Mouse (Mus musculus) small intestine, adult 2 months (tissue): ENCODE measurements around the gene Elf3. TPM values are rescaled to one million over a fixed set of nuclear protein-coding genes. Genes with fewer than 3 reads are reported as not detected.
"Not testable (repeated sequence)": the region's sequence is repeated elsewhere in the genome, so short reads cannot be mapped to it uniquely, and the experiment has no call there.

Experiments used
- H3K27ac ChIP-seq: fragments of 200-500 bp; 2 replicates; pipeline ENCODE4 v1.5.1; 2012; ENCODE audit warnings: low read depth, low read length, control low read depth, inconsistent platforms; ENCODE audit not compliant: insufficient read depth
- H3K27me3 ChIP-seq: fragments of 200-500 bp; 2 replicates; pipeline ENCODE4 v1.6.1; 2012; ENCODE audit warnings: mild to moderate bottlenecking, moderate library complexity, low read length, inconsistent platforms; ENCODE audit not compliant: control insufficient read depth, insufficient read depth
- H3K36me3 ChIP-seq: fragments of 200-500 bp; 2 replicates; pipeline ENCODE4 v1.6.1; 2012; ENCODE audit warnings: mild to moderate bottlenecking, low read length, control low read depth, inconsistent platforms; ENCODE audit not compliant: control insufficient read depth, insufficient read depth
- H3K4me1 ChIP-seq: fragments of 200-500 bp; 2 replicates; pipeline ENCODE4 v1.6.1; 2012; ENCODE audit warnings: low read length, inconsistent platforms, mixed read lengths; ENCODE audit not compliant: control insufficient read depth, insufficient read depth, insufficient read length
- H3K4me3 ChIP-seq: fragments of 200-500 bp; 2 replicates; pipeline ENCODE4 v1.5.1; 2012; ENCODE audit warnings: low read depth, mild to moderate bottlenecking, control low read depth, inconsistent platforms, low read length, moderate library complexity
- CTCF ChIP-seq: fragments of 200-500 bp; IDR thresholded peaks from 2 replicates; pipeline ENCODE4 v1.5.1; 2012; ENCODE audit warnings: low read depth, mild to moderate bottlenecking, control low read depth, inconsistent platforms, low read length, moderate library complexity, mixed read lengths; ENCODE audit not compliant: insufficient replicate concordance, insufficient read length; ENCODE audit errors: extremely low read depth
- POLR2A ChIP-seq: fragments of 200-500 bp; IDR thresholded peaks from 2 replicates; pipeline ENCODE4 v1.6.1; 2012; ENCODE audit warnings: low read depth, mild to moderate bottlenecking, control low read depth, inconsistent platforms, low read length, moderate library complexity
- WGBS: fragments of 180-500 bp; shearing (Covaris S2); methylation state at CpG from one replicate; pipeline ENCODE4 v1.1.7; 2018; 5-methylcytosine and 5-hydroxymethylcytosine counted together
- polyA plus RNA-seq: library from polyadenylated mRNA; depleted of rRNA; stranded (reverse); fragments of >200 nt; gene quantifications from 2 replicates; pipeline ENCODE4 v1.2.3, GENCODE M21; 2012

Gene Elf3
- polyA plus RNA-seq, 1 experiment: 185 TPM

GRCm38 (mm10) chr1:135237131-135237851 is 21.1 kb downstream of the Elf3 start:
- H3K4me3 ChIP-seq: no peak overlapping the region
- H3K36me3 ChIP-seq: no peaks in the 10 kb centered on the region
- TF ChIP-seq POLR2A: no peak
- no peak for TF ChIP-seq CTCF
- H3K27ac ChIP-seq: peak overlapping the region; percentile 78
- no peaks in the 10 kb centered on the region for H3K27me3 ChIP-seq
- H3K4me1 ChIP-seq: peaks cover 21% of the 10 kb centered on the region
- WGBS: 39% methylated on average over 12 of the region's 12 CpGs

- WGBS: 33% methylated on average over 12 of the region's 12 CpGs
- no peak for TF ChIP-seq CTCF
- TF ChIP-seq POLR2A: no peak
- Histone ChIP-seq H3K27me3 (no peaks in the 10 kb centered on the region), H3K4me3 (peak overlapping the region; percentile 54), H3K27ac (peak overlapping the region; percentile 92), H3K36me3 (no peaks in the 10 kb centered on the region), H3K4me1 (peaks cover 21% of the 10 kb centered on the region)
These were observed 23.6 kb downstream of the Elf3 start for GRCm38 (mm10) chr1:135234771-135235170.

GRCm38 (mm10) chr1:135233961-135234360 is 24.4 kb downstream of the Elf3 start:
- no peaks in the 10 kb centered on the region for H3K27me3 ChIP-seq
- no peak overlapping the region for H3K4me3 ChIP-seq
- H3K36me3 ChIP-seq: no peaks in the 10 kb centered on the region
- no peak for TF ChIP-seq POLR2A
- no peak for TF ChIP-seq CTCF
- H3K4me1 ChIP-seq: peaks cover 21% of the 10 kb centered on the region
- WGBS: 31% methylated on average over 6 of the region's 6 CpGs
- peak overlapping the region; percentile 92 for H3K27ac ChIP-seq

- H3K27ac ChIP-seq, H3K27me3 ChIP-seq, H3K4me3 ChIP-seq, H3K36me3 ChIP-seq: not testable (repeated sequence)
- WGBS: 89% methylated on average over 20 of the region's 20 CpGs
- peaks cover 31% of the 10 kb centered on the region; the same call in 1 of the 2 replicates for H3K4me1 ChIP-seq
These were observed 26.5 kb downstream of the Elf3 start for GRCm38 (mm10) chr1:135231878-135232277.

- WGBS: 22% methylated on average over 13 of the region's 13 CpGs
- Histone ChIP-seq H3K4me3 (no peak overlapping the region), H3K27me3 (no peaks in the 10 kb centered on the region), H3K36me3 (no peaks in the 10 kb centered on the region), H3K4me1 (peaks cover 36% of the 10 kb centered on the region), H3K27ac (peak overlapping the region; percentile 93)
- TF ChIP-seq POLR2A: 0 out of 2 replicates have a peak, but pooled peaks have one; percentile 0
- TF ChIP-seq CTCF: no peak
These were observed 30.9 kb downstream of the Elf3 start for GRCm38 (mm10) chr1:135227339-135227950.

GRCm38 (mm10) chr1:135224981-135225604 is 33.3 kb downstream of the Elf3 start:
- Histone ChIP-seq H3K27ac (peak overlapping the region; percentile 71), H3K4me3 (no peak overlapping the region)

GRCm38 (mm10) chr1:135224147-135224546 is 34.2 kb downstream of the Elf3 start:
- 30% methylated on average over 3 of the region's 3 CpGs for WGBS
- Histone ChIP-seq H3K27ac (peak overlapping the region; percentile 42), H3K27me3 (no peaks in the 10 kb centered on the region), H3K4me3 (no peak overlapping the region), H3K4me1 (peaks cover 41% of the 10 kb centered on the region), H3K36me3 (no peaks in the 10 kb centered on the region)
- TF ChIP-seq POLR2A: no peak
- no peak for TF ChIP-seq CTCF

More at GRCm38 (mm10) chr1:135224981-135225604, 33.3 kb downstream of the Elf3 start:
- Histone ChIP-seq H3K27me3 (no peaks in the 10 kb centered on the region), H3K36me3 (no peaks in the 10 kb centered on the region), H3K4me1 (peaks cover 36% of the 10 kb centered on the region)
- WGBS: 13% methylated on average over 6 of the region's 6 CpGs
- peak; percentile 27; the same call in 1 of the 2 replicates for TF ChIP-seq POLR2A
- no peak for TF ChIP-seq CTCF
